In genomic region chr12:102610927-102611326, GRCm38 (mm10) we compare ENCODE assay signal across 13 mouse cellular contexts.
"Had no signal": no experiment of that assay in that cellular context is flagged by ENCODE, and none has a peak within 500 bp of the region (broad histone marks: within the 10 kb centered on the region; RNA-seq: fewer than 3 reads in every experiment).

No protein-coding gene starts in this region.

- DNase-seq: cerebellum, adult 8-10 months; cerebellum, adult 9-10 months; cerebellum, postnatal 25 days; embryo, embryonic 11 days; forebrain, postnatal 0 days; gastrocnemius, adult 2 months; gastrocnemius, postnatal 10 days; gastrocnemius, postnatal 14 days; gastrocnemius, postnatal 25 days; gastrocnemius, postnatal 36 days; heart, adult 11 months; heart, adult 18-20 months; heart, adult 2 months had no signal
